Mouse (Mus musculus) limb, embryonic 15.5 days (tissue): Measurements from ENCODE around the gene Dgcr6. TPM values are rescaled to one million over a fixed set of nuclear protein-coding genes. Genes with fewer than 3 reads are reported as not detected.

ENCODE experiments used
- ATAC-seq: fragments of 200-750 bp; cut with Nextera tagmentation; 2 replicates; pipeline ENCODE4 v1.8.0; 2017; ENCODE audit warnings: low read depth, moderate TSS enrichment; ENCODE audit not compliant: insufficient number of reproducible peaks, low FRiP score, low TSS enrichment
- H3K27ac ChIP-seq: fragments of 300-500 bp; sonication (generic); 2 replicates; pipeline ENCODE4 v1.5.1; 2015; ENCODE audit warnings: moderate library complexity, mild to moderate bottlenecking, inconsistent platforms
- H3K27me3 ChIP-seq: fragments of 300-500 bp; sonication (generic); 2 replicates; pipeline ENCODE4 v1.6.1; 2015; ENCODE audit warnings: inconsistent platforms
- H3K36me3 ChIP-seq: fragments of 300-500 bp; sonication (generic); 2 replicates; pipeline ENCODE4 v1.6.1; 2015; ENCODE audit warnings: inconsistent platforms
- H3K4me1 ChIP-seq: fragments of 300-500 bp; sonication (generic); 2 replicates; pipeline ENCODE4 v1.6.1; 2015; ENCODE audit warnings: inconsistent platforms
- H3K4me2 ChIP-seq: fragments of 300-500 bp; sonication (generic); 2 replicates; pipeline ENCODE4 v1.6.1; 2015; ENCODE audit warnings: mild to moderate bottlenecking, inconsistent platforms
- H3K4me3 ChIP-seq: fragments of 300-500 bp; sonication (generic); 2 replicates; pipeline ENCODE4 v1.5.1; 2015; ENCODE audit warnings: mild to moderate bottlenecking, inconsistent platforms
- H3K9ac ChIP-seq: fragments of 300-500 bp; sonication (generic); 2 replicates; pipeline ENCODE4 v1.6.1; 2015; ENCODE audit warnings: inconsistent platforms
- H3K9me3 ChIP-seq: fragments of 300-500 bp; sonication (generic); 2 replicates; pipeline ENCODE4 v1.6.1; 2016; ENCODE audit warnings: inconsistent platforms
- WGBS: fragments of 180-500 bp; shearing (Covaris S2); methylation state at CpG from one replicate; pipeline ENCODE4 v1.1.7; 2015; 5-methylcytosine and 5-hydroxymethylcytosine counted together
- polyA plus RNA-seq: library from polyadenylated mRNA; unstranded; fragments of >200 nt; fragmentation: Nextera tagmentation; extraction: Ambion mirVana; gene quantifications from 2 replicates; pipeline ENCODE4 v1.2.1, GENCODE M21; 2015

The Dgcr6 gene
- polyA plus RNA-seq, 1 experiment from 2014 or later, result 108 TPM

- no peaks in the 10 kb centered on the region for H3K27me3 ChIP-seq
- H3K27ac ChIP-seq, result no peak overlapping the region
- H3K9ac ChIP-seq, result no peak overlapping the region
- no peaks in the 10 kb centered on the region for H3K4me1 ChIP-seq
- no peaks in the 10 kb centered on the region for H3K9me3 ChIP-seq
- H3K36me3 ChIP-seq, result peaks cover 40% of the 10 kb centered on the region
- H3K4me3 ChIP-seq, result no peak overlapping the region
- no peak for ATAC-seq
- no peak overlapping the region for H3K4me2 ChIP-seq
- WGBS, result 74% methylated on average over 9 of the region's 9 CpGs
Observed at GRCm38 (mm10) chr16:18073259-18073962, 20.8 kb downstream of the Dgcr6 start.

- H3K9me3 ChIP-seq, result no peaks in the 10 kb centered on the region
- no peaks in the 10 kb centered on the region for H3K27me3 ChIP-seq
- peaks cover 29% of the 10 kb centered on the region for H3K36me3 ChIP-seq
- H3K4me3 ChIP-seq, result no peak overlapping the region
- H3K9ac ChIP-seq, result no peak overlapping the region
- H3K4me2 ChIP-seq, result no peak overlapping the region
- no peak for ATAC-seq
- 80% methylated on average over 5 of the region's 5 CpGs for WGBS
- H3K4me1 ChIP-seq, result no peaks in the 10 kb centered on the region
- no peak overlapping the region for H3K27ac ChIP-seq
Observed at GRCm38 (mm10) chr16:18074611-18075010, 22.0 kb downstream of the Dgcr6 start.

- Histone ChIP-seq H3K4me2 (no peak overlapping the region), H3K36me3 (peaks cover 25% of the 10 kb centered on the region), H3K9ac (no peak overlapping the region), H3K27ac (0 out of 2 replicates have a peak overlapping the region, but pooled peaks have one; percentile 38), H3K27me3 (no peaks in the 10 kb centered on the region), H3K4me3 (no peak overlapping the region), H3K4me1 (no peaks in the 10 kb centered on the region), H3K9me3 (no peaks in the 10 kb centered on the region)
- ATAC-seq, result no peak
- WGBS, result 37% methylated on average over 3 of the region's 3 CpGs
Observed at GRCm38 (mm10) chr16:18075201-18075600, 22.5 kb downstream of the Dgcr6 start.

GRCm38 (mm10) chr16:18078314-18079015 is 25.8 kb downstream of the Dgcr6 start:
- H3K27me3 ChIP-seq, result no peaks in the 10 kb centered on the region
- 0 out of 2 replicates have a peak, but pooled peaks cover 2% of the 10 kb centered on the region for H3K4me1 ChIP-seq
- H3K4me2 ChIP-seq, result no peak overlapping the region
- 72% methylated on average over 5 of the region's 5 CpGs for WGBS
- H3K27ac ChIP-seq, result no peak overlapping the region
- no peaks in the 10 kb centered on the region for H3K9me3 ChIP-seq
- no peak overlapping the region for H3K9ac ChIP-seq
- H3K36me3 ChIP-seq, result peaks cover 4% of the 10 kb centered on the region; the same call in 1 of the 2 replicates
- no peak for ATAC-seq
- H3K4me3 ChIP-seq, result no peak overlapping the region

GRCm38 (mm10) chr16:18079300-18079699 is 26.6 kb downstream of the Dgcr6 start:
- 86% methylated on average over 2 of the region's 2 CpGs for WGBS
- no peaks in the 10 kb centered on the region for H3K9me3 ChIP-seq

GRCm38 (mm10) chr16:18080171-18080570 is 27.5 kb downstream of the Dgcr6 start:
- Histone ChIP-seq H3K27me3 (no peaks in the 10 kb centered on the region), H3K9ac (no peak overlapping the region), H3K9me3 (no peaks in the 10 kb centered on the region), H3K4me2 (no peak overlapping the region), H3K36me3 (peaks cover 4% of the 10 kb centered on the region; the same call in 1 of the 2 replicates), H3K27ac (no peak overlapping the region), H3K4me3 (no peak overlapping the region), H3K4me1 (0 out of 2 replicates have a peak, but pooled peaks cover 7% of the 10 kb centered on the region)
- no peak for ATAC-seq
- 82% methylated on average over 7 of the region's 7 CpGs for WGBS

More at GRCm38 (mm10) chr16:18079300-18079699, 26.6 kb downstream of the Dgcr6 start:
- H3K4me3 ChIP-seq, result no peak overlapping the region
- peaks cover 4% of the 10 kb centered on the region; the same call in 1 of the 2 replicates for H3K36me3 ChIP-seq
- no peak overlapping the region for H3K27ac ChIP-seq
- H3K27me3 ChIP-seq, result no peaks in the 10 kb centered on the region
- 0 out of 2 replicates have a peak, but pooled peaks cover 7% of the 10 kb centered on the region for H3K4me1 ChIP-seq
- no peak overlapping the region for H3K4me2 ChIP-seq
- no peak overlapping the region for H3K9ac ChIP-seq
- ATAC-seq, result no peak

GRCm38 (mm10) chr16:18081149-18081827 is 28.6 kb downstream of the Dgcr6 start:
- no peak for ATAC-seq
- Histone ChIP-seq H3K4me3 (no peak overlapping the region), H3K27me3 (no peaks in the 10 kb centered on the region), H3K4me2 (no peak overlapping the region), H3K9ac (no peak overlapping the region), H3K36me3 (peaks cover 4% of the 10 kb centered on the region; the same call in 1 of the 2 replicates), H3K27ac (no peak overlapping the region), H3K9me3 (no peaks in the 10 kb centered on the region), H3K4me1 (0 out of 2 replicates have a peak, but pooled peaks cover 7% of the 10 kb centered on the region)
- WGBS, result 77% methylated on average over 10 of the region's 10 CpGs

GRCm38 (mm10) chr16:18082291-18082690 is 29.6 kb downstream of the Dgcr6 start:
- Histone ChIP-seq H3K27ac (no peak overlapping the region), H3K9ac (no peak overlapping the region), H3K4me1 (0 out of 2 replicates have a peak, but pooled peaks cover 7% of the 10 kb centered on the region), H3K9me3 (no peaks in the 10 kb centered on the region), H3K36me3 (peaks cover 4% of the 10 kb centered on the region; the same call in 1 of the 2 replicates), H3K4me2 (no peak overlapping the region), H3K4me3 (no peak overlapping the region), H3K27me3 (peaks cover under 1% of the 10 kb centered on the region; the same call in 1 of the 2 replicates)
- no peak for ATAC-seq
- WGBS, result 89% methylated on average over 1 of the region's 1 CpGs

- Histone ChIP-seq H3K36me3 (peaks cover 4% of the 10 kb centered on the region; the same call in 1 of the 2 replicates), H3K27ac (no peak overlapping the region), H3K4me2 (no peak overlapping the region), H3K4me1 (peaks cover 16% of the 10 kb centered on the region; the same call in 1 of the 2 replicates), H3K9me3 (no peaks in the 10 kb centered on the region), H3K4me3 (no peak overlapping the region), H3K9ac (no peak overlapping the region), H3K27me3 (peaks cover 12% of the 10 kb centered on the region; the same call in 1 of the 2 replicates)
- 80% methylated on average over 18 of the region's 18 CpGs for WGBS
- no peak for ATAC-seq
Observed at GRCm38 (mm10) chr16:18083231-18083951, 30.7 kb downstream of the Dgcr6 start.

GRCm38 (mm10) chr16:18084262-18084661 is 31.6 kb downstream of the Dgcr6 start:
- peaks cover 12% of the 10 kb centered on the region; the same call in 1 of the 2 replicates for H3K27me3 ChIP-seq
- H3K4me1 ChIP-seq, result peaks cover 24% of the 10 kb centered on the region
- H3K27ac ChIP-seq, result no peak overlapping the region
- no peak overlapping the region for H3K4me2 ChIP-seq
- no peaks in the 10 kb centered on the region for H3K9me3 ChIP-seq
- WGBS, result 73% methylated on average over 7 of the region's 7 CpGs
- no peak overlapping the region for H3K9ac ChIP-seq
- peaks cover 4% of the 10 kb centered on the region; the same call in 1 of the 2 replicates for H3K36me3 ChIP-seq
- no peak overlapping the region for H3K4me3 ChIP-seq
- ATAC-seq, result no peak

- Histone ChIP-seq H3K27me3 (peaks cover 12% of the 10 kb centered on the region; the same call in 1 of the 2 replicates), H3K4me3 (no peak overlapping the region), H3K27ac (no peak overlapping the region), H3K36me3 (no peaks in the 10 kb centered on the region), H3K4me2 (no peak overlapping the region), H3K9me3 (no peaks in the 10 kb centered on the region), H3K9ac (no peak overlapping the region), H3K4me1 (peaks cover 29% of the 10 kb centered on the region)
- no peak for ATAC-seq
- 78% methylated on average over 5 of the region's 5 CpGs for WGBS
Observed at GRCm38 (mm10) chr16:18087101-18087500, 34.4 kb downstream of the Dgcr6 start.
